Mouse (Mus musculus) MEL (cell line): ENCODE data around the gene Dpm1.

Experiments
- EP300 ChIP-seq, 2 experiments: IDR thresholded peaks; 2 replicates each; pipeline ENCODE4 v1.6.1; 2011; ENCODE audit warnings: improper control_type of control experiment in 2 of 2, low read length in 2 of 2, low read depth in 1 of 2, mild to moderate bottlenecking in 1 of 2
- MAX ChIP-seq: IDR thresholded peaks from 2 replicates; pipeline ENCODE4 v1.6.1; 2011; ENCODE audit warnings: low read length, improper control_type of control experiment
- USF2 ChIP-seq, 2 experiments: IDR thresholded peaks; 2 replicates each; pipeline ENCODE4 v1.6.1; 2011 to 2012; ENCODE audit warnings: improper control_type of control experiment in 2 of 2, low read length in 2 of 2, borderline replicate concordance in 1 of 2, inconsistent platforms in 1 of 2, low read depth in 1 of 2, mild to moderate bottlenecking in 1 of 2; ENCODE audit not compliant: insufficient read depth in 1 of 2

DNA sequence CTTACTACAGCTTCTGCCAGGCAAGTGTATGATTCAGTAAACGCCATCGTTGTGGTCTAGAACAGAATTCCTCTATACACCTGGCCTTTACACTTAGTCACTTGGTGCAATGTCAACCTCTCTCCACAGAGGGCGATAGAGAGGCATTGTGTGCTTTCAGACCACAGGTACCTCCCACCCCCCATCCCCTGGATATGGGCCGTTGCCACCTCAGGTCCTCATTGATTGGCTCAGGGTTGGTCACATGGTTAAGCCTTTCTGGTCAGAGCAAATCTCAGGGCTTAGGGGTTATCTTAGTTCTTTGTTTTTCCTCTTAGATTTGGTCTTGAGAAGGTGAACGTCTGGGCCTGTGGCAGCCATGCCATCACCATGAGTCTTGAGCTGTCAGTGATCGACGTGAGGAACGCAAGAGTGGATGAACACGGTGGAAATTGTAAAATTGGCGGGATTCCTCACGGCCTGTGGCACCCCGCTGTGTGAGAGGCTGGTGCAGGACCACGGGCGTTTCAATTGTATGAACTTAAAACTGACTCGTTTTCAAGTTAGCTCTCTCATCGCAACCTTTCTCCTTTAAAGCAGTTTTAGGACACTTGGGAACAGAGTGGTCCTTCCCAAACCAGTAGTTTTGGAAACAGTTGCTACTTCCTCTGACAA is 22.4 kb upstream of the Dpm1 start:
- TF ChIP-seq MAX, result no peak
- no peak for TF ChIP-seq USF2 (IDR thresholded peaks at IDR 0.05; ENCODE audit: borderline replicate concordance in 1 of 2, insufficient read depth in 1 of 2, low read depth in 1 of 2, low read length in 2 of 2)
- TF ChIP-seq EP300 (IDR thresholded peaks at IDR 0.05; ENCODE audit: low read depth in 1 of 2, low read length in 2 of 2), result no peak
